Comparison of ENCODE assay signal across 18 mouse cellular contexts in genomic region chr4:42956581-42956980, GRCm38 (mm10). TPM values are rescaled to one million over a fixed set of nuclear protein-coding genes. Genes with fewer than 3 reads are reported as not detected.
"Had no signal": no experiment of that assay in that cellular context is flagged by ENCODE, and none has a peak within 500 bp of the region (broad histone marks: within the 10 kb centered on the region; RNA-seq: fewer than 3 reads in every experiment).

No protein-coding gene starts in this region.

- H3K9me3 ChIP-seq: lung, embryonic 15.5 days; megakaryocyte, embryonic 14.5 days; midbrain, embryonic 13.5 days; midbrain, embryonic 15.5 days; neural tube, embryonic 12.5 days; stomach, embryonic 15.5 days had no signal

- H3K4me3 ChIP-seq: lung, embryonic 15.5 days; megakaryocyte, embryonic 14.5 days; midbrain, embryonic 13.5 days; midbrain, embryonic 15.5 days; neural tube, embryonic 12.5 days; stomach, embryonic 15.5 days had no signal

- DNase-seq: lung, adult 2 months; lung, postnatal 14 days; lung, postnatal 36 days; right cerebral cortex, postnatal 14 days; thymus, adult 2 months; thymus, postnatal 25 days; thymus, postnatal 4 days had no signal

- H3K27me3 ChIP-seq: lung, embryonic 15.5 days; midbrain, embryonic 13.5 days; midbrain, embryonic 15.5 days; neural tube, embryonic 12.5 days; stomach, embryonic 15.5 days had no signal

- H3K27ac ChIP-seq: lung, embryonic 15.5 days; macrophage; midbrain, embryonic 13.5 days; midbrain, embryonic 15.5 days; neural tube, embryonic 12.5 days; stomach, embryonic 15.5 days; stomach, postnatal 0 days had no signal

RNA-seq across cellular contexts. Expression of gene 1700022I11Rik, which starts 12.8 kb away (rescaled TPM):
- total RNA-seq: midbrain, postnatal 0 days; monocyte, adult 5-6 weeks had no signal

RNA-seq across cellular contexts. Expression of gene Phf24, which starts 40.1 kb away (rescaled TPM):
- total RNA-seq: monocyte, adult 5-6 weeks; neutrophil, adult 5-6 weeks had no signal
